Mouse (Mus musculus) kidney, embryonic 15.5 days (tissue): ENCODE results near the gene Garnl3. TPM values are rescaled to one million over a fixed set of nuclear protein-coding genes. Genes with fewer than 3 reads are reported as not detected.

Experiments
- ATAC-seq: fragments of 200-750 bp; cut with Nextera tagmentation; replicated peaks from 2 replicates; pipeline ENCODE4 v1.8.0; 2017; ENCODE audit warnings: moderate TSS enrichment; ENCODE audit not compliant: low FRiP score
- H3K27ac ChIP-seq: fragments of 300-500 bp; sonication (generic); 2 replicates; pipeline ENCODE4 v1.5.1; 2015; ENCODE audit warnings: mild to moderate bottlenecking, inconsistent platforms
- H3K27me3 ChIP-seq: fragments of 300-500 bp; sonication (generic); 2 replicates; pipeline ENCODE4 v1.6.1; 2015; ENCODE audit warnings: inconsistent platforms
- H3K36me3 ChIP-seq: fragments of 300-500 bp; sonication (generic); 2 replicates; pipeline ENCODE4 v1.6.1; 2015; ENCODE audit warnings: inconsistent platforms
- H3K4me1 ChIP-seq: fragments of 300-500 bp; sonication (generic); 2 replicates; pipeline ENCODE4 v1.6.1; 2015; ENCODE audit warnings: inconsistent platforms
- H3K4me2 ChIP-seq: fragments of 300-500 bp; sonication (generic); 2 replicates; pipeline ENCODE4 v1.6.1; 2015; ENCODE audit warnings: moderate library complexity, mild to moderate bottlenecking, inconsistent platforms
- H3K4me3 ChIP-seq: fragments of 300-500 bp; sonication (generic); replicated peaks from 2 replicates; pipeline ENCODE4 v1.5.1; 2015; ENCODE audit warnings: mild to moderate bottlenecking, inconsistent platforms
- H3K9ac ChIP-seq: fragments of 300-500 bp; sonication (generic); 2 replicates; pipeline ENCODE4 v1.6.1; 2015; ENCODE audit warnings: mild to moderate bottlenecking, inconsistent platforms
- H3K9me3 ChIP-seq: fragments of 300-500 bp; sonication (generic); replicated peaks from 2 replicates; pipeline ENCODE4 v1.6.1; 2016; ENCODE audit warnings: inconsistent platforms
- WGBS: fragments of 180-500 bp; shearing (Covaris S2); methylation state at CpG from one replicate; pipeline ENCODE4 v1.1.7; 2015; ENCODE audit warnings: mixed read lengths; 5-methylcytosine and 5-hydroxymethylcytosine counted together
- polyA plus RNA-seq: library from polyadenylated mRNA; unstranded; fragments of >200 nt; fragmentation: Nextera tagmentation; extraction: Ambion mirVana; gene quantifications from 2 replicates; pipeline ENCODE4 v1.2.1, GENCODE M21; 2015

The Garnl3 gene
- polyA plus RNA-seq, 1 experiment from 2014 or later, result 14.0 TPM

- no peaks in the 10 kb centered on the region for H3K9me3 ChIP-seq
- 80% methylated on average over 7 of the region's 7 CpGs for whole genome bisulfite sequencing
- H3K27me3 ChIP-seq, result no peaks in the 10 kb centered on the region
- H3K9ac ChIP-seq, result no peak overlapping the region
- H3K4me3 ChIP-seq, result no peak overlapping the region
- peaks cover 21% of the 10 kb centered on the region for H3K4me1 ChIP-seq
- H3K27ac ChIP-seq, result no peak overlapping the region
- no peak for ATAC-seq
- H3K4me2 ChIP-seq, result no peak overlapping the region
- H3K36me3 ChIP-seq, result peaks cover 23% of the 10 kb centered on the region
Observed at GRCm38 (mm10) chr2:32979675-32980074, 151.8 kb downstream of the Garnl3 start.

GRCm38 (mm10) chr2:32978675-32979074, 152.8 kb downstream of the Garnl3 start:
- 77% methylated on average over 3 of the region's 3 CpGs for WGBS
- Histone ChIP-seq H3K36me3 (peaks cover 33% of the 10 kb centered on the region), H3K4me2 (no peak overlapping the region), H3K4me1 (peaks cover 21% of the 10 kb centered on the region), H3K9ac (no peak overlapping the region), H3K27me3 (no peaks in the 10 kb centered on the region), H3K4me3 (no peak overlapping the region), H3K27ac (no peak overlapping the region), H3K9me3 (no peaks in the 10 kb centered on the region)
- ATAC-seq, result no peak

- H3K9ac ChIP-seq, result no peak overlapping the region
- H3K27ac ChIP-seq, result no peak overlapping the region
- H3K4me3 ChIP-seq, result no peak overlapping the region
- no peak for ATAC-seq
- no peaks in the 10 kb centered on the region for H3K27me3 ChIP-seq
- H3K4me2 ChIP-seq, result no peak overlapping the region
- H3K9me3 ChIP-seq, result no peaks in the 10 kb centered on the region
- H3K4me1 ChIP-seq, result peaks cover 13% of the 10 kb centered on the region
- peaks cover 47% of the 10 kb centered on the region for H3K36me3 ChIP-seq
- 83% methylated on average over 5 of the region's 5 CpGs for WGBS
Observed at GRCm38 (mm10) chr2:32977114-32977513, 154.3 kb downstream of the Garnl3 start.

GRCm38 (mm10) chr2:32974216-32974615, 157.2 kb downstream of the Garnl3 start:
- Histone ChIP-seq H3K27me3 (no peaks in the 10 kb centered on the region), H3K9ac (no peak overlapping the region), H3K4me1 (no peaks in the 10 kb centered on the region), H3K4me3 (no peak overlapping the region), H3K4me2 (no peak overlapping the region), H3K27ac (no peak overlapping the region), H3K36me3 (peaks cover 47% of the 10 kb centered on the region), H3K9me3 (no peaks in the 10 kb centered on the region)
- 87% methylated on average over 8 of the region's 8 CpGs for WGBS
- no peak for ATAC-seq

- no peak overlapping the region for H3K9ac ChIP-seq
- WGBS, result 54% methylated on average over 9 of the region's 9 CpGs
- no peak overlapping the region for H3K27ac ChIP-seq
- peaks cover 38% of the 10 kb centered on the region for H3K36me3 ChIP-seq
- H3K4me1 ChIP-seq, result peaks cover 16% of the 10 kb centered on the region
- H3K9me3 ChIP-seq, result no peaks in the 10 kb centered on the region
- H3K4me3 ChIP-seq, result no peak overlapping the region
- no peak overlapping the region for H3K4me2 ChIP-seq
- no peak for ATAC-seq
- H3K27me3 ChIP-seq, result no peaks in the 10 kb centered on the region
Observed at GRCm38 (mm10) chr2:32971235-32971634, 160.2 kb downstream of the Garnl3 start.

- no peaks in the 10 kb centered on the region for H3K27me3 ChIP-seq
- no peak for ATAC-seq
- WGBS, result 84% methylated on average over 8 of the region's 8 CpGs
Observed at GRCm38 (mm10) chr2:32969326-32969725, 162.1 kb downstream of the Garnl3 start.

GRCm38 (mm10) chr2:32968024-32968614, 163.3 kb downstream of the Garnl3 start:
- H3K9ac ChIP-seq, result peak overlapping the region; percentile 81; the same call in 1 of the 2 replicates
- no peaks in the 10 kb centered on the region for H3K9me3 ChIP-seq
- peak overlapping the region; percentile 90 for H3K4me2 ChIP-seq
- no peak for ATAC-seq
- peak overlapping the region; percentile 56 for H3K4me3 ChIP-seq
- peaks cover 28% of the 10 kb centered on the region for H3K36me3 ChIP-seq
- H3K27me3 ChIP-seq, result no peaks in the 10 kb centered on the region
- 83% methylated on average over 9 of the region's 9 CpGs for WGBS
- H3K27ac ChIP-seq, result peak overlapping the region; percentile 99; the same call in 1 of the 2 replicates
- H3K4me1 ChIP-seq, result peaks cover 44% of the 10 kb centered on the region

More at GRCm38 (mm10) chr2:32969326-32969725, 162.1 kb downstream of the Garnl3 start:
- no peak overlapping the region for H3K27ac ChIP-seq
- H3K4me3 ChIP-seq, result no peak overlapping the region
- H3K4me2 ChIP-seq, result no peak overlapping the region
- H3K4me1 ChIP-seq, result peaks cover 32% of the 10 kb centered on the region
- peaks cover 28% of the 10 kb centered on the region for H3K36me3 ChIP-seq
- no peak overlapping the region for H3K9ac ChIP-seq
- H3K9me3 ChIP-seq, result no peaks in the 10 kb centered on the region

GRCm38 (mm10) chr2:32966689-32967631, 164.5 kb downstream of the Garnl3 start:
- under 1% methylated on average over 55 of the region's 55 CpGs for WGBS
- H3K9me3 ChIP-seq, result no peaks in the 10 kb centered on the region

GRCm38 (mm10) chr2:32966184-32966688, 165.2 kb downstream of the Garnl3 start:
- peak overlapping the region; percentile 90 for H3K4me2 ChIP-seq
- H3K36me3 ChIP-seq, result peaks cover 27% of the 10 kb centered on the region
- no peak; the same call in 1 of the 2 replicates for ATAC-seq
- no peaks in the 10 kb centered on the region for H3K27me3 ChIP-seq
- peak overlapping the region; percentile 81 for H3K9ac ChIP-seq
- no peaks in the 10 kb centered on the region for H3K9me3 ChIP-seq
- H3K4me1 ChIP-seq, result peaks cover 48% of the 10 kb centered on the region
- peak overlapping the region; percentile 56 for H3K4me3 ChIP-seq
- H3K27ac ChIP-seq, result peak overlapping the region; percentile 99
- 7% methylated on average over 13 of the region's 13 CpGs for WGBS

More at GRCm38 (mm10) chr2:32966689-32967631, 164.5 kb downstream of the Garnl3 start:
- H3K4me1 ChIP-seq, result peaks cover 48% of the 10 kb centered on the region
- peak overlapping the region; percentile 56 for H3K4me3 ChIP-seq
- ATAC-seq, result peak; percentile 86
- H3K27ac ChIP-seq, result peak overlapping the region; percentile 99
- H3K4me2 ChIP-seq, result peak overlapping the region; percentile 90
- H3K27me3 ChIP-seq, result no peaks in the 10 kb centered on the region
- peaks cover 27% of the 10 kb centered on the region for H3K36me3 ChIP-seq
- peak overlapping the region; percentile 81 for H3K9ac ChIP-seq

GRCm38 (mm10) chr2:32965511-32966183, 165.8 kb downstream of the Garnl3 start:
- H3K9ac ChIP-seq, result 0 out of 2 replicates have a peak overlapping the region, but pooled peaks have one; percentile 81

GRCm38 (mm10) chr2:32964659-32965457, 166.6 kb downstream of the Garnl3 start:
- H3K36me3 ChIP-seq, result peaks cover 27% of the 10 kb centered on the region
- H3K4me1 ChIP-seq, result peaks cover 61% of the 10 kb centered on the region
- H3K27ac ChIP-seq, result peak overlapping the region; percentile 46
- no peaks in the 10 kb centered on the region for H3K27me3 ChIP-seq
- H3K9me3 ChIP-seq, result no peaks in the 10 kb centered on the region
- WGBS, result 34% methylated on average over 10 of the region's 10 CpGs
- peak overlapping the region; percentile 68 for H3K4me2 ChIP-seq
- ATAC-seq, result no peak
- no peak overlapping the region for H3K9ac ChIP-seq
- H3K4me3 ChIP-seq, result peak overlapping the region; percentile 8; the same call in 1 of the 2 replicates

More at GRCm38 (mm10) chr2:32965511-32966183, 165.8 kb downstream of the Garnl3 start:
- Histone ChIP-seq H3K4me2 (peak overlapping the region; percentile 90), H3K4me3 (peak overlapping the region; percentile 56; the same call in 1 of the 2 replicates), H3K27me3 (no peaks in the 10 kb centered on the region), H3K36me3 (peaks cover 27% of the 10 kb centered on the region), H3K27ac (peak overlapping the region; percentile 99; the same call in 1 of the 2 replicates), H3K9me3 (no peaks in the 10 kb centered on the region), H3K4me1 (peaks cover 53% of the 10 kb centered on the region)
- WGBS, result 13% methylated on average over 7 of the region's 7 CpGs
- ATAC-seq, result no peak
